Mouse (Mus musculus) cortical plate, adult 2 months (tissue): ENCODE results near the gene Osbp2. TPM values are rescaled to one million over a fixed set of nuclear protein-coding genes. Genes with fewer than 3 reads are reported as not detected.
A peak's percentile ranks its signal among the peaks of the same experiment; 100 is the strongest.

Source experiments
- H3K27ac ChIP-seq: fragments of 200-500 bp; 2 replicates; pipeline ENCODE4 v1.5.1; 2012; ENCODE audit warnings: low read length, control low read depth, inconsistent platforms; ENCODE audit not compliant: insufficient read depth
- H3K4me1 ChIP-seq: fragments of 200-500 bp; 2 replicates; pipeline ENCODE4 v1.6.1; 2011; ENCODE audit warnings: low read length; ENCODE audit not compliant: control insufficient read depth, insufficient read depth
- H3K4me3 ChIP-seq: fragments of 200-500 bp; 2 replicates; pipeline ENCODE4 v1.5.1; 2011; ENCODE audit warnings: mild to moderate bottlenecking, low read length, control low read depth; ENCODE audit not compliant: insufficient read depth
- CTCF ChIP-seq: fragments of 200-500 bp; IDR thresholded peaks from 2 replicates; pipeline ENCODE4 v1.5.1; 2011; ENCODE audit warnings: mild to moderate bottlenecking, control low read depth, low read length; ENCODE audit not compliant: insufficient read depth; ENCODE audit errors: extremely low read depth
- POLR2A ChIP-seq: fragments of 200-500 bp; IDR thresholded peaks from 2 replicates; pipeline ENCODE4 v1.6.1; 2011; ENCODE audit warnings: mild to moderate bottlenecking, low read length, control low read depth; ENCODE audit not compliant: insufficient read depth; ENCODE audit errors: extremely low read depth
- polyA plus RNA-seq: library from polyadenylated mRNA; depleted of rRNA; stranded (reverse); fragments of >200 nt; gene quantifications from 2 replicates; pipeline ENCODE4 v1.2.3, GENCODE M21; 2012

Gene Osbp2
- polyA plus RNA-seq, 1 experiment, result 129 TPM

- TF ChIP-seq CTCF (no peak), POLR2A (no peak)
- Histone ChIP-seq H3K4me1 (peaks cover 22% of the 10 kb centered on the region), H3K4me3 (no peak overlapping the region), H3K27ac (no peak overlapping the region)
Observed at GRCm38 (mm10) chr11:3850315-3850614, 13.4 kb downstream of the Osbp2 start.

- H3K4me1 ChIP-seq, result peaks cover 22% of the 10 kb centered on the region
- no peak overlapping the region for H3K4me3 ChIP-seq
- H3K27ac ChIP-seq, result peak overlapping the region; percentile 1; the same call in 1 of the 2 replicates
- TF ChIP-seq CTCF (no peak), POLR2A (no peak)
Observed at GRCm38 (mm10) chr11:3849469-3850314, 14.0 kb downstream of the Osbp2 start.

GRCm38 (mm10) chr11:3846351-3846750, 17.4 kb downstream of the Osbp2 start:
- no peak overlapping the region for H3K27ac ChIP-seq
- no peak overlapping the region for H3K4me3 ChIP-seq
- no peak for TF ChIP-seq POLR2A
- H3K4me1 ChIP-seq, result peaks cover 15% of the 10 kb centered on the region

- TF ChIP-seq CTCF, result no peak
- TF ChIP-seq POLR2A, result no peak
Observed at GRCm38 (mm10) chr11:3843943-3844734, 19.6 kb downstream of the Osbp2 start.

GRCm38 (mm10) chr11:3835271-3835670, 28.4 kb downstream of the Osbp2 start:
- peaks cover 1% of the 10 kb centered on the region; the same call in 1 of the 2 replicates for H3K4me1 ChIP-seq
- no peak overlapping the region for H3K4me3 ChIP-seq
- TF ChIP-seq POLR2A, result no peak
- TF ChIP-seq CTCF, result no peak
- H3K27ac ChIP-seq, result no peak overlapping the region

More at GRCm38 (mm10) chr11:3843943-3844734, 19.6 kb downstream of the Osbp2 start:
- Histone ChIP-seq H3K4me1 (peaks cover 7% of the 10 kb centered on the region), H3K4me3 (no peak overlapping the region), H3K27ac (no peak overlapping the region; the same call in 1 of the 2 replicates)

GRCm38 (mm10) chr11:3834421-3835098, 29.1 kb downstream of the Osbp2 start:
- no peak overlapping the region for H3K4me3 ChIP-seq
- H3K4me1 ChIP-seq, result peaks cover 3% of the 10 kb centered on the region; the same call in 1 of the 2 replicates
- H3K27ac ChIP-seq, result no peak overlapping the region
- TF ChIP-seq POLR2A (no peak), CTCF (peak; percentile 46)

- TF ChIP-seq CTCF (no peak), POLR2A (no peak)
- no peak overlapping the region for H3K27ac ChIP-seq
- H3K4me1 ChIP-seq, result peaks cover 5% of the 10 kb centered on the region
- H3K4me3 ChIP-seq, result no peak overlapping the region
Observed at GRCm38 (mm10) chr11:3833544-3834420, 29.9 kb downstream of the Osbp2 start.

- no peak overlapping the region for H3K27ac ChIP-seq
- no peak overlapping the region for H3K4me3 ChIP-seq
- TF ChIP-seq POLR2A (no peak), CTCF (peak; percentile 50)
- H3K4me1 ChIP-seq, result peaks cover 5% of the 10 kb centered on the region
Observed at GRCm38 (mm10) chr11:3832193-3832901, 31.4 kb downstream of the Osbp2 start.
